Mouse (Mus musculus): ENCODE data around the gene Nptx1. TPM values are rescaled to one million over a fixed set of nuclear protein-coding genes. Genes with fewer than 3 reads are reported as not detected.

Gene Nptx1
- polyA plus RNA-seq, 1 experiment from 2014 or later: 4.7 TPM

DNA sequence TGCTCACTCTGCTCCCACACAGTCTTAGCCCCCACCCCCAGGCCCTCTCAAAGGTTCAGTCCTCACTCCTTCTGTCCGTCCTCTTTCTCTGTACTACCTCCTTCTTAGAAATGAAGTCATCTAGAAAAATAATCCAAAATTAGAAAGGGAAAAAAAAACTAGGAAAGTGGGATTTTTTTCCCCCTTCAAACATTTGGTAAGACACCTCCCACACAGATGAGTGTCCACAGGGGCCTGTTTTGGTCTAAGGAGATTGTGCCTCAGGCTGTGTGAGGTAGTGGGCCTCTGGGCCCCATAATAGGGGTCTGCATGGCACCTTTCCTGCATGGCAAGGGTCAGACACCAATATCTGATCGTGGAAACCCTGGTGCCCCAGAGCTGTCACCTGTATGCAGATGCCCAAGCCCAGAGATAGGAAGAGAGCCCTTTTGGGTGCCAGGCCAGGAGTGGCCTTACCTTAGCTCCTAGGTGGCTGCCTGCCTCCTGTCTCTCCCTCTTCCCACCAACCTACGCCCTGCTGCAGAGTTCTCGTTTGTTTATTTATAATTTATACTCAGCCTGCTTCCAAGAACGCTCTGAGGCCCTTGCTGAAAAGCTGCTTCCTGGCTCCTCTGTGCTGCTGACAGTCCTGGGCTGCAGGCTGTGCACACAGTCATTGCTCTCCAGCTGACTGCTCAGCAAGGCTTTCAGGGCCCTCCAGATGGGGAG lies 27.4 kb downstream of the Nptx1 start:
- H3K36me3 ChIP-seq (ENCODE audit: poor library complexity, severe bottlenecking): no peaks in the 10 kb centered on the region
- no peak for ATAC-seq
- no peak overlapping the region for H3K9ac ChIP-seq
- H3K4me2 ChIP-seq: no peak overlapping the region
- H3K27ac ChIP-seq: no peak overlapping the region
- WGBS: 82% methylated on average over 5 of the region's 5 CpGs
- peaks cover 31% of the 10 kb centered on the region for H3K4me1 ChIP-seq
- H3K27me3 ChIP-seq: no peaks in the 10 kb centered on the region
- H3K9me3 ChIP-seq (replicated peaks): no peaks in the 10 kb centered on the region
- H3K4me3 ChIP-seq: no peak overlapping the region

DNA sequence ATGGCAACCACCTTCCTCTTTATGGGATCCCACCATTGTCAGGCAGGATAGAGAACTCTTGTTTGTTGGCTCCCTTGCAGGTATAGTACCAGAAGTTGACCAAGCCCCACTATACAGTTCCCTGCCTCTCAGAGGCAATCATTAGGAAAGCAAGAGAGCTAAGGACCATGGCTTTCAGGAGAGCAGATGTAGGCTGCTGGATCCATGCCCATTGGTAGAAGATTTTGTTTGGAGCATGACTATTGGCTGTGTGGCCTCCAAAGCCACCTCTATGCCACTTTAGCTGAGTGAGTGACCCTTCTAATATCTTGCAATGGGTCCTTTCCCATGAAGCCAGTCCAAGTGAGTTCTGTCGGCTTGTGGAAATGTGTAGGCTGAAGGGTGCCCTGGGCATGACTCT lies 28.2 kb downstream of the Nptx1 start:
- H3K4me3 ChIP-seq: no peak overlapping the region
- no peaks in the 10 kb centered on the region for H3K36me3 ChIP-seq (ENCODE audit: poor library complexity, severe bottlenecking)
- no peaks in the 10 kb centered on the region for H3K9me3 ChIP-seq (replicated peaks)
- no peaks in the 10 kb centered on the region for H3K27me3 ChIP-seq
- ATAC-seq: no peak
- H3K4me1 ChIP-seq: peaks cover 34% of the 10 kb centered on the region
- WGBS: 96% methylated on average over 1 of the region's 1 CpGs
- no peak overlapping the region for H3K9ac ChIP-seq
- H3K27ac ChIP-seq: no peak overlapping the region
- H3K4me2 ChIP-seq: no peak overlapping the region

DNA sequence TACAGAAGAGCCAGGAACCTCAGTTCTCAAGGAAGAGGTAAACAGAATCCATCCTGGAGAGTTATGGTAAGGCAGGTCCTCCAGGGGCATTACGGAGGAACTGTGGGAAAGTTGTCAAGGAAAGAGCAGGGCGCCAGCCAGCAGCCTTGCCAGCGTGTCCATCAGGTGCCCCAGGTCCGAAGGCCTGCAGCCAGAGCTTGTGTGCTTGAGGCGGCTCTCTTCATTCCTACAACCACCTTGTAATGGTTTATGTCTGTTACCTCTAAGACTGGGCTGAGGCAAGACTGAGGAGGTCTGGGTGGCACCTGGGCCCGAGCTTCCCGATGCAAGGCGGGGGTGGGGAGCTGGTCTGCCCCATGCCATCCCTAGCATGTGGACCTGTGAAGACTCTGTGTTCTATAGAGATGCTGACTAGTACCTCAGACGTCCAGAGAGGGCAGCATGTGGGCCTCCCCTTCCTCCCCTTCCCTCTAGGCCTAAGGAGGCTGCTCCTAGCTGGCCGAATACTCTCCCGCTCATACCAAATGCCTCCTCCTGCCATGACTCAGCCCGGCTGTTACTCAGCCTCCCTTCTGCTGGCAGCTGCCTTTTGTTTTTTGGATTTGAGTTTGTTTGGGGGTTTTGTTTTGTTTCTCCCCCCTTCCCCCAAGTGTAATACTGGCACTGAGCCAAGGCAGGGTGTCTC lies 30.7 kb downstream of the Nptx1 start:
- H3K27me3 ChIP-seq: no peaks in the 10 kb centered on the region
- H3K4me3 ChIP-seq: no peak overlapping the region
- H3K9ac ChIP-seq: no peak overlapping the region
- no peaks in the 10 kb centered on the region for H3K36me3 ChIP-seq (ENCODE audit: poor library complexity, severe bottlenecking)
- no peak; the same call in 1 of the 2 replicates for ATAC-seq
- H3K27ac ChIP-seq: peak overlapping the region; percentile 60
- no peaks in the 10 kb centered on the region for H3K9me3 ChIP-seq (replicated peaks)
- H3K4me2 ChIP-seq: no peak overlapping the region
- peaks cover 53% of the 10 kb centered on the region for H3K4me1 ChIP-seq
- 66% methylated on average over 12 of the region's 12 CpGs for WGBS

DNA sequence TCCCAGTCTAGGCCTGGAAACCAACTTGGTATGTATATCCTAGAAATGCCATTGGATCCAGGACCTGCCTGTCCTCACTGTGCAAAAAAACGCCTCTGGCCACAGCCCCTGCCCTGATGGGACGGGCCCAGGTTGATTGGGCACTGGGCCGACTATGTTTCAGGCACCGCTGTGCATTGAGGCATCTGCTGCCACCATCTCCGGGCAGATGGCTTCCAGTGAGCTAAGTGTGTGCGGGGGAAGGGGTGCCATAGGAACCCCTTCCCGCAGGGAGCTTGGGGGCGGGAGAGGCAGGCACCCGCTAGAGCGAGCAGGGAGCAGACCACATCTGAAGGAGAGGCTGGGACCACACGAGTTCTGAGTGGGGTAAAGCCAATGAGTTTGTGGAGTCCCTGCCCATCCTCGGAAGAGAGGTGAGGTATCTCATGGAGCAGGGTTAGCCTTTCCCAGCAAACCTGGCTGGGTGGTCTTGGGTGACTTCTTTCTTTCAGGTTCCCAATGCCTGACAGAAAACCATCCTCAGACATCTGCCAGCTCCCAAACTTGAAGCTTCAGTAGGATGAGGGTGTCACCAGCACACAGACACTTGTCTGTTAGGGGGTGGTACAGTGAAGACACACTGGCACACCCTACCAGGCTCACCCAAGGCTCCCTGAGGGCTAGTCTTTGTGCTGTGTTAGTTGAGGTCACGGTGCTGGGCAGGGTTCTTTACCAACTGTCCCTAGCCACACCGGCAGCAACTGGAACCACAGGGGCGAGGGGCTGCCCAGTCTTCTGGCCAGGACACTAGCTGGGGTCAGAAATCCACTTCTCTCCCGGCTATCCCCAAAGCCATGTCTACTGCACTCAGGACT lies 31.5 kb downstream of the Nptx1 start:
- H3K9me3 ChIP-seq (replicated peaks): no peaks in the 10 kb centered on the region
- WGBS: 67% methylated on average over 16 of the region's 16 CpGs
- no peaks in the 10 kb centered on the region for H3K27me3 ChIP-seq
- peak overlapping the region; percentile 59; the same call in 1 of the 2 replicates for H3K9ac ChIP-seq
- H3K36me3 ChIP-seq (ENCODE audit: poor library complexity, severe bottlenecking): no peaks in the 10 kb centered on the region
- ATAC-seq: peak; percentile 9; the same call in 1 of the 2 replicates
- peaks cover 58% of the 10 kb centered on the region for H3K4me1 ChIP-seq
- H3K4me3 ChIP-seq: no peak overlapping the region
- peak overlapping the region; percentile 95 for H3K27ac ChIP-seq
- H3K4me2 ChIP-seq: peak overlapping the region; percentile 52

DNA sequence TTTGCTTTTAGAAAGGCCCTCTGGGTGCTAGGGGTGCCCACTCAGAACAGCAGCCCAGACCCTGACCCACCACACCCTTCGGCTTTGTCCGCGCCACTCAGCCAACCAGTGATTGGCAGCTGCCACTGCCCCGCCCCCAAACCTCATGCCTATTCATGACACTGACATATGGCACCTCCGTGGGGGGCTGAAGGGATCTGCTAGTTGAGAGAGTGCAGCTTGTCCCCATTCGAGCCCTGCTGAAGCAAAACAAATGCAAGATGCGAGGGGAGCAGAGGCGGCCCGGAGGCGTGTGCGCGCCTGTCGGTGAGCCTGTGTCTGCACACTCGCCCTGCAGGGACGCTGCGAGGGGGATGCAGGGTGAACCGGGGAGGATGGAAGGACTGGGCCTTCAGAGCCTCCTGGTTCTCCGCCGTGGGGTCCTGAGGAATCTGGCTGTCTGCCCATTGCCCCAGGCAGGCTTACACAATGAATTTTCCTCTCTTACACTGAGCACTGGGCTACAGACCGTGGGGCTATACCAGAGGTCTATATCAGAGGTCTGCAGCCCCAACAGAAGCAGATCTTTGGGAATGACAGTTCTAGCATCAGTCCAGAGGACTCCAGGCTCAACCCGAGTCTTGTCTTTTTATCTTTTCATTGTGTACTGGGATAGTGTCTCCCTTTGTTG lies 32.5 kb downstream of the Nptx1 start:
- ATAC-seq: peak; percentile 82
- Histone ChIP-seq H3K9me3 (replicated peaks) (no peaks in the 10 kb centered on the region), H3K27ac (peak overlapping the region; percentile 95), H3K4me2 (peak overlapping the region; percentile 52), H3K9ac (peak overlapping the region; percentile 59), H3K4me1 (peaks cover 62% of the 10 kb centered on the region), H3K27me3 (no peaks in the 10 kb centered on the region), H3K4me3 (peak overlapping the region; percentile 18), H3K36me3 (ENCODE audit: poor library complexity, severe bottlenecking) (no peaks in the 10 kb centered on the region)
- WGBS: 2% methylated on average over 21 of the region's 21 CpGs

DNA sequence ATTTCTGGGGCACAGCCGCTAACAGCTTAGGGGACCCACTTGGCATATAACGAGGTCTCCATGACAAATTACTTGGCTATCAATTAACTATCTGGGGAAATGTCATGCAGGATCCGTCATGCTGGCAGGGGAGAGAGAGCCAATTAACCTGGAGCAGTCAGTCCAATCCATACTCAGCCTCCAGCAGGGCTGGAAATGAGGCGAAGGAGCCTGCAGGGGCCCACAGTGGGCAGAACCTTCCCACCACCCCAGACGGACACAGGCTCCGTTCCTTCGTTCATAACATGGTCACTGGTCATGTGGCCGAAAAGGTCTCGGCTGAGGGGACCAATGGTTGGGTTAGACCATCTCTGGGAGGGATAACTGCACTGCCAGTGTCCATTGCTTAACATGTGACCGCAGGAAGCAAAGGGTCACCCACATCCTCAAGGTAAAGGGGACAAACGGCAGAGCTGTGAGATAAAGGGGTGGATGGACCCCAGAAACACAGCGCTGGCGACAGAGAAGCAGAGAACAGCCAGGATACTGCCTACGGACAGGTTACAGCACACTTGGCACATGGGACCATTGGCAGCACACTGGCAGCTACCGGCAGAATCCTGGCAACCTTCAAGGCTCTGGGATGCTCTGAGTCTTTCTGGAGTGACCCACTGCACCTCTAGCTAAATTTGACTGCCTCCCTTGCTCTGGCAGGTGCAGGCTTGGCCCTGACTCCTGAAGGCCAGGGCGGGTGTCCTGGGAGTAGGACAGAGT lies 33.3 kb downstream of the Nptx1 start:
- Histone ChIP-seq H3K4me2 (peak overlapping the region; percentile 52), H3K9ac (peak overlapping the region; percentile 59; the same call in 1 of the 2 replicates), H3K36me3 (ENCODE audit: poor library complexity, severe bottlenecking) (no peaks in the 10 kb centered on the region; the same call in 1 of the 2 replicates), H3K4me3 (peak overlapping the region; percentile 18; the same call in 1 of the 2 replicates), H3K27ac (peak overlapping the region; percentile 95), H3K4me1 (peaks cover 70% of the 10 kb centered on the region), H3K27me3 (no peaks in the 10 kb centered on the region), H3K9me3 (replicated peaks) (no peaks in the 10 kb centered on the region)
- WGBS: 29% methylated on average over 16 of the region's 16 CpGs
- peak; percentile 14; the same call in 1 of the 2 replicates for ATAC-seq

DNA sequence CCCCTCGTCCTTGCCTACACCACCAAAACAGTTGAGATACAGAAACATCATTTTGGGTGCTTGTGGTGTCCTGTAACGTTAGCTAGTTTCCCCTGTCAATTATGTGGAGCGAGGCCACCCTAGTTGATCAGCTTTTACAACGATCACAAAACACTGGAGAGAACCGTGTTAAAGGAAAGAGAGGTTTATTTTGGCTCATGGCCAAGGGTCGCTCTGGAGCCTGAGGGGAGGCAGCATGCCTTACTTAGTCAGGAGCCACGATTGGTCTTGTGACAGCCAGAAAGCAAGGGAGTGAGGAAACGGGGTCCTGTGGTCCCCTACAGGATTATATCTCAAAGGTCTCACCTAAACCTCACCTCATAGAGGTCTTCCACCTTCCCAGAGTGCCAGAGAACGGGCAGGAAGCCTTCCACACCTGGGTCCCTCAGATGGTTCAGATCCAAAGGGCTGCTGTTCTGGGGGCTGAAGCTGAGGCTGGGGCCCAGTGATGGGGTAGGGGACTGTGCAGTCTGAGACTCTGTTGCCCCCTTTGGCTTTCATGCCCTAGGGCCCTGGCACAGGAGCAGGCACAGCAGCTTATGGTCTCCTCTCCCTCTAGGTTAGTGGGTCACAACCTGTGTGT lies 34.4 kb downstream of the Nptx1 start:
- Histone ChIP-seq H3K4me2 (no peak overlapping the region), H3K27ac (0 out of 2 replicates have a peak overlapping the region, but pooled peaks have one; percentile 2), H3K9ac (no peak overlapping the region), H3K4me3 (no peak overlapping the region), H3K4me1 (peaks cover 82% of the 10 kb centered on the region), H3K27me3 (no peaks in the 10 kb centered on the region), H3K36me3 (ENCODE audit: poor library complexity, severe bottlenecking) (peaks cover 11% of the 10 kb centered on the region), H3K9me3 (replicated peaks) (no peaks in the 10 kb centered on the region)
- ATAC-seq: no peak
- WGBS: 48% methylated on average over 9 of the region's 9 CpGs

DNA sequence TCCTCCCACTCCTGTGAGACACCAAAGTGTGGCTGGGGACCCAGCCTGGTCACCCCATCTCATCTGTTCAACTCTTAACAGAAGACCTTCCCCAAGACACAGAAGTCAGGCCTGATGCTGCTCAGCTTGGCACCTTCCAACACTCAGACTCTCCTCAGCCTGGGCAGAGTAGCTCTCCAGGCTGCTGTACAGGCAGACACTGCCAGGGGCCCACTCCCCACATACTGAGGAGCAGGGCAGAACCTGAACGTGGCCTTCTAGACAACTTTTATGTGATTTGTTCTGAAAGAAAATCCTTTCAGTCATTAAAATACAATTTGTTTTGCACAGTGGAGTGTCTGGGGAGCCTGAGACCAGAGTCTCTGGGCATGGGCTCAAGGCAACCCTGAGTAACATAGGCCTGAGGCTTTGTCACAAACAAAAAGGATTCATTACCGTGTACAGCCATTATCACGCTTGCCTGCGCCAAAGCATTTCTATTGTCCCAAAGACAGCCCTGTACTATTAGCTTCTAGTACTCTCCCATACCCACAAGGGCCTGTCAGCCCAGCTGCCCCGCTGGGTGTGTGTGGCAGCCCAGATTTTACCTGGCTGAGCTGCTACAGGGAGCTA lies 38.3 kb downstream of the Nptx1 start:
- H3K4me3 ChIP-seq: no peak overlapping the region
- peaks cover 43% of the 10 kb centered on the region for H3K36me3 ChIP-seq (ENCODE audit: poor library complexity, severe bottlenecking)
- H3K9me3 ChIP-seq (replicated peaks): no peaks in the 10 kb centered on the region
- H3K27ac ChIP-seq: peak overlapping the region; percentile 83
- H3K4me2 ChIP-seq: no peak overlapping the region
- no peak overlapping the region for H3K9ac ChIP-seq
- peaks cover 51% of the 10 kb centered on the region for H3K4me1 ChIP-seq
- peak; percentile 57 for ATAC-seq
- H3K27me3 ChIP-seq: no peaks in the 10 kb centered on the region
- 42% methylated on average over 5 of the region's 5 CpGs for WGBS

DNA sequence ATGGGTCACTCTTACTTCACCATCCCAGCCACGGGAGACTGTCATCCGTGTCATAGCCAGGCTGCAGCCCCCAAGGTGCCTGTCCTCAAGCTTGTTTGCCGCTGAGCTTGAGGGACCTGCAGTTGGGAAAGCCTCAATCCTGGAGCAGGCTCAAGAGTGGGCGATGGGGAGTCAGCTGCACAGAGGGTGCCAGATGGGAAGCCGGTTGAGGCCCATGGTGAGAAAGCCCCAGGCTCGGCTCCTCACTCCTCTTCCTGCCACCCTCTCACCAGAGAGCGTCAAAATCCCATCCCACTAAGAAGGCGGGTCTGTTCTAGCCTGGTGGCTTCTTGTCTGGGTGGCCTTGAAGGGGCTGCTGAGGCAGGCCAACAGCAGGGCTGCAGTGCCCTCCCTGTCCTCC lies 39.8 kb downstream of the Nptx1 start:
- H3K4me2 ChIP-seq: no peak overlapping the region
- H3K27ac ChIP-seq: no peak overlapping the region; the same call in 1 of the 2 replicates
- no peak overlapping the region for H3K9ac ChIP-seq
- H3K9me3 ChIP-seq (replicated peaks): no peaks in the 10 kb centered on the region
- H3K4me1 ChIP-seq: peaks cover 38% of the 10 kb centered on the region
- H3K36me3 ChIP-seq (ENCODE audit: poor library complexity, severe bottlenecking): peaks cover 53% of the 10 kb centered on the region
- no peak overlapping the region for H3K4me3 ChIP-seq
- WGBS: 92% methylated on average over 8 of the region's 8 CpGs
- no peaks in the 10 kb centered on the region for H3K27me3 ChIP-seq
- no peak for ATAC-seq

DNA sequence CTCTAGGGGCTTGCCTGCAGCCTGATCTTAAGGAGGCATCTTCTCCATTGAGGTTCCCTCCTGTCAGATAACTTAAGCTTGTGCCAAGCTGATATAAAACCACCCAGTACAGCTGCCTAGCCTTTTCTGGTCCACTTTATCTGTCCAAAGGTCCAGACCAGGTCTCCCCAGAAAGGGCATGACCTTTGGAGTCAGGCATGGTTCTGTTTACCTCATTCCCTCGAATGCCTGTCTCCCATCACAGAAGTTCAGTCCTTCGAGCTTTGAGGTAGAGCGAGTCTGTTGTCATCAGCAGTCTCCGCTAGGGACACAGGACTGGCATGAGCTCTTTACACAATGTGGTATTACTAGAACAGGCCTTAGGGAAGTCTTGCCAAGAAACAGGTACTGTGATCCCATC lies 41.2 kb downstream of the Nptx1 start:
- Histone ChIP-seq H3K9ac (no peak overlapping the region), H3K27me3 (no peaks in the 10 kb centered on the region), H3K36me3 (ENCODE audit: poor library complexity, severe bottlenecking) (peaks cover 67% of the 10 kb centered on the region), H3K9me3 (replicated peaks) (no peaks in the 10 kb centered on the region), H3K27ac (no peak overlapping the region), H3K4me2 (no peak overlapping the region), H3K4me1 (peaks cover 29% of the 10 kb centered on the region), H3K4me3 (no peak overlapping the region)
- ATAC-seq: no peak
- 93% methylated on average over 4 of the region's 4 CpGs for WGBS
